Mouse (Mus musculus) heart, embryonic 16.5 days (tissue): Measurements from ENCODE around the gene Llgl2. TPM values are rescaled to one million over a fixed set of nuclear protein-coding genes. Genes with fewer than 3 reads are reported as not detected.

Experiments
- ATAC-seq: fragments of 200-750 bp; cut with Nextera tagmentation; replicated peaks from 2 replicates; pipeline ENCODE4 v1.8.0; 2017; ENCODE audit warnings: moderate number of reproducible peaks; ENCODE audit not compliant: insufficient read depth, low FRiP score; ENCODE audit errors: extremely low read depth
- H3K27ac ChIP-seq: fragments of 300-500 bp; sonication (generic); 2 replicates; pipeline ENCODE4 v1.5.1; 2014; ENCODE audit warnings: mild to moderate bottlenecking, low read length, control low read depth, moderate library complexity
- H3K27me3 ChIP-seq: fragments of 300-500 bp; sonication (generic); 2 replicates; pipeline ENCODE4 v1.6.1; 2014; ENCODE audit warnings: low read length, mixed read lengths; ENCODE audit not compliant: control insufficient read depth, insufficient read depth
- H3K36me3 ChIP-seq: fragments of 300-500 bp; sonication (generic); 2 replicates; pipeline ENCODE4 v1.6.1; 2014; ENCODE audit not compliant: control insufficient read depth, insufficient read depth
- H3K4me1 ChIP-seq: fragments of 300-500 bp; sonication (generic); 2 replicates; pipeline ENCODE4 v1.6.1; 2014; ENCODE audit warnings: low read length, mixed read lengths; ENCODE audit not compliant: control insufficient read depth, insufficient read depth
- H3K4me2 ChIP-seq: fragments of 300-500 bp; sonication (generic); 2 replicates; pipeline ENCODE4 v1.6.1; 2014; ENCODE audit warnings: low read depth, mild to moderate bottlenecking, control low read depth, low read length
- H3K4me3 ChIP-seq: fragments of 300-500 bp; sonication (generic); 2 replicates; pipeline ENCODE4 v1.5.1; 2014; ENCODE audit warnings: mild to moderate bottlenecking, control low read depth, low read length
- H3K9ac ChIP-seq: fragments of 300-500 bp; sonication (generic); 2 replicates; pipeline ENCODE4 v1.6.1; 2014; ENCODE audit warnings: low read length, control low read depth
- H3K9me3 ChIP-seq: fragments of 300-500 bp; sonication (generic); replicated peaks from 2 replicates; pipeline ENCODE4 v1.6.1; 2016; ENCODE audit warnings: low read length; ENCODE audit not compliant: control insufficient read depth
- WGBS: fragments of 180-500 bp; shearing (Covaris S2); extraction: QIAGEN DNeasy Blood & Tissue Kit; methylation state at CpG from one replicate; pipeline ENCODE4 v1.1.7; 2014; 5-methylcytosine and 5-hydroxymethylcytosine counted together
- polyA plus RNA-seq: library from polyadenylated mRNA; unstranded; fragments of >200 nt; fragmentation: Nextera tagmentation; extraction: Ambion mirVana; gene quantifications from 2 replicates; pipeline ENCODE4 v1.2.1, GENCODE M21; 2015

Llgl2 gene
- polyA plus RNA-seq, 1 experiment from 2014 or later: 17.7 TPM

DNA sequence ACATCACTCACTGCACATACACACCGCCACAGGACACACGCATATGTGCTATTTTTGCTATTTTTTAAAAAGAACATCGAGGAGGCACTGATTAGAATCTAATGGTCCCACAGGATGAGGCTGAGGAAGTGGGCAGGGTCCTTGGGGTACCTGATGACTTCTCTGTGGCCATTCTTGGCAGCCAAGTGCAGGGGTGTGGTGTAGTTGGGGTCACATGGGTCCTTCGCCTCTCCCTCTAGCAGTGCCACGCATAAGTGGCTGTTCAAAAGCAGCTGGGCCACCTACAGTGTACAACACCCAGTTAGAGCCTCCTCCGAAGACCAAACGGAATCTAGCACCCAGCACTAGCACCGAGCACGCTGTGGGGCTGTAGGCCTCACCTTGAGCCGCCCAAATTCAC is 17.7 kb upstream of the Llgl2 start:
- Histone ChIP-seq H3K4me2 (no peak overlapping the region), H3K27ac (no peak overlapping the region), H3K36me3 (peaks cover 58% of the 10 kb centered on the region), H3K4me3 (no peak overlapping the region), H3K9me3 (no peaks in the 10 kb centered on the region), H3K4me1 (peaks cover 44% of the 10 kb centered on the region), H3K27me3 (no peaks in the 10 kb centered on the region), H3K9ac (no peak overlapping the region)
- ATAC-seq: no peak
- WGBS: 84% methylated on average over 10 of the region's 10 CpGs

DNA sequence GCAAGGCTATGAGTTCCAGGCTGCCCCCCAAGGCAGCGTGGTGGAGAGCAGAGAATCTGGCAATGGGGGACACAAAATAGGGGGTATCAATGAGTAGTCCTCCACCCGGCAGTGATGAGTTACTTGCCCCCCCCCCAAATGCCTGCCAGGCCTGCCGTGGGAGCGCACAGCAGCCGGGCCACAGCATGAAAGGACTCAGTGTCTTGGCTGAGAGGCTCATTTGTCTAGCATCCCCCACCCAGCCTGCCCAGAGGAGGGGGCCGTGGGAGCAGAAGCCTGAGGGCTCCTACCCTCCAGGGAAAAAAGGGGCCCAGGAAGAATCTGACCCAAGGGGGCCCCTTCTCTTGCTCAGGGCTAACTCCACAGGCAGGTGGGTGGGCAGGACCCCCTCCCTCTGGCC is 16.5 kb upstream of the Llgl2 start:
- H3K36me3 ChIP-seq: peaks cover 48% of the 10 kb centered on the region
- H3K27ac ChIP-seq: no peak overlapping the region
- H3K4me2 ChIP-seq: no peak overlapping the region
- H3K4me3 ChIP-seq: no peak overlapping the region
- no peaks in the 10 kb centered on the region for H3K9me3 ChIP-seq
- no peak overlapping the region for H3K9ac ChIP-seq
- WGBS: 85% methylated on average over 6 of the region's 6 CpGs
- ATAC-seq: no peak
- H3K27me3 ChIP-seq: no peaks in the 10 kb centered on the region
- H3K4me1 ChIP-seq: peaks cover 54% of the 10 kb centered on the region

- WGBS: 70% methylated on average over 11 of the region's 11 CpGs
- Histone ChIP-seq H3K4me3 (no peak overlapping the region), H3K9ac (peak overlapping the region; percentile 92), H3K4me1 (peaks cover 56% of the 10 kb centered on the region), H3K27me3 (no peaks in the 10 kb centered on the region), H3K36me3 (peaks cover 42% of the 10 kb centered on the region), H3K4me2 (peak overlapping the region; percentile 97; the same call in 1 of the 2 replicates), H3K9me3 (no peaks in the 10 kb centered on the region), H3K27ac (peak overlapping the region; percentile 94)
- ATAC-seq: no peak
These were observed 15.9 kb upstream of the Llgl2 start for GRCm38 (mm10) chr11:115807971-115808370.

DNA sequence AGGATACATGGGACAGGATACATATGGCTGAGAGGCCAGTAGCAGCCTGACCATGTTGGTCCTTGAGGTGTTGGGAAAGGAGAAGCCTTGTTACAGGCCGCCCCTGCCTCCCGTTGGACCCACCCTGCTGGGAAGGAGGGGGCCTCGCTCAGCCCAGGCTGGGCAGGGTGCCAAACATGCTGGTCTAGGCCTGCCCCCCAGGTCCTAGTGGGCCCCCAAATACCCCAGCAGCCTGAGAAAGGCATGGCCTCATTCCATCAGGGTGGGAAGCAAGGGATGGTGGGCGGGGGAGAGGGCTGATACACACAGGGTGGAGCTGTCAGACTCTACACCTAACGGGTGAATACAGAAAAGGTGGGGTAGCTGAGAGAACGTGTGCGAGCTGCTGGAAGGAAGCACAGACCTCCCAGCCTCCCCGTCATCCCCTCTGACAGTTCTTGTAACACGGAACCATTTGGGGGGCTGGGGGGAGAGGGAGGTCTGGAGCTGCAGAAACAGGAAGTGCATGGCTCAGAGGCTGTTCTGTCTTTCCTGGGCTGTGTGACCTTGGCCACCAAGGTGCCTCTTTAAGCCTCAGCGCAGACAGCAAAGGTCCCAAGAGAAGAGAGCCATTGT is 15.0 kb upstream of the Llgl2 start:
- H3K4me1 ChIP-seq: peaks cover 52% of the 10 kb centered on the region
- H3K9ac ChIP-seq: peak overlapping the region; percentile 92
- H3K36me3 ChIP-seq: peaks cover 33% of the 10 kb centered on the region
- peak overlapping the region; percentile 94 for H3K27ac ChIP-seq
- no peaks in the 10 kb centered on the region for H3K27me3 ChIP-seq
- peak overlapping the region; percentile 89 for H3K4me3 ChIP-seq
- H3K9me3 ChIP-seq: no peaks in the 10 kb centered on the region
- 10% methylated on average over 10 of the region's 10 CpGs for WGBS
- H3K4me2 ChIP-seq: peak overlapping the region; percentile 97
- ATAC-seq: peak; percentile 25

- peak overlapping the region; percentile 97 for H3K4me2 ChIP-seq
- no peaks in the 10 kb centered on the region for H3K27me3 ChIP-seq
- peak; percentile 18; the same call in 1 of the 2 replicates for ATAC-seq
- 44% methylated on average over 8 of the region's 8 CpGs for WGBS
- peak overlapping the region; percentile 94 for H3K27ac ChIP-seq
- H3K4me1 ChIP-seq: peaks cover 55% of the 10 kb centered on the region
- H3K9ac ChIP-seq: peak overlapping the region; percentile 92
- H3K9me3 ChIP-seq: no peaks in the 10 kb centered on the region
- H3K36me3 ChIP-seq: peaks cover 30% of the 10 kb centered on the region
- peak overlapping the region; percentile 89 for H3K4me3 ChIP-seq
These were observed 14.5 kb upstream of the Llgl2 start for GRCm38 (mm10) chr11:115809311-115809781.

- H3K27ac ChIP-seq: peak overlapping the region; percentile 94
- peaks cover 19% of the 10 kb centered on the region for H3K36me3 ChIP-seq
- no peaks in the 10 kb centered on the region for H3K27me3 ChIP-seq
- H3K9me3 ChIP-seq: no peaks in the 10 kb centered on the region
- H3K9ac ChIP-seq: peak overlapping the region; percentile 92
- H3K4me2 ChIP-seq: peak overlapping the region; percentile 97
- WGBS: 16% methylated on average over 14 of the region's 14 CpGs
- ATAC-seq: no peak
- H3K4me3 ChIP-seq: peak overlapping the region; percentile 89
- peaks cover 59% of the 10 kb centered on the region for H3K4me1 ChIP-seq
These were observed 13.5 kb upstream of the Llgl2 start for GRCm38 (mm10) chr11:115810377-115810776.

GRCm38 (mm10) chr11:115811381-115812093 is 12.3 kb upstream of the Llgl2 start:
- peaks cover 62% of the 10 kb centered on the region for H3K4me1 ChIP-seq
- H3K27ac ChIP-seq: peak overlapping the region; percentile 94
- H3K4me2 ChIP-seq: peak overlapping the region; percentile 97
- no peaks in the 10 kb centered on the region for H3K27me3 ChIP-seq
- H3K4me3 ChIP-seq: peak overlapping the region; percentile 89
- no peak for ATAC-seq
- peak overlapping the region; percentile 92 for H3K9ac ChIP-seq
- WGBS: 57% methylated on average over 20 of the region's 20 CpGs
- H3K36me3 ChIP-seq: peaks cover 10% of the 10 kb centered on the region
- H3K9me3 ChIP-seq: no peaks in the 10 kb centered on the region

DNA sequence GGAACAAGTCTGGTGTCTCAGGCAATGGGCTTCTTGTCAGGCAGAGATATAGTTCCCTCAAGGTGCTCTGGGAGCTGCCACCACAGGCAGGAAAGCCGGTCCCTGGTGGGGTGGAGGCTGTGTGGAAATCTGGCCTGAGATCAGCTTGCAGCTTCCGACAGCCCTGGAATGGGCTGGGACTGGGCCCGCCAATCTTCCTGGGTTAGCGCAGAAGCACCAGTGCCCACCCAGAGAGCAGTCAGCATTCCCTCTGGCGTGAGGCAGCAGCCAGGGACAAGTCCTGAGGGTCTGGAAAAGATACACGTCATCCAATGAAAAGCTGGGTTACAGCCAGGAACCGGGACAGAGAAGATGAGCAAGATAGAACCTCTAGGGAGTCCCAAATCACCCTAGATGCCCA is 11.8 kb upstream of the Llgl2 start:
- Histone ChIP-seq H3K27me3 (no peaks in the 10 kb centered on the region), H3K4me2 (peak overlapping the region; percentile 97), H3K27ac (peak overlapping the region; percentile 94), H3K36me3 (peaks cover 8% of the 10 kb centered on the region), H3K9me3 (no peaks in the 10 kb centered on the region), H3K9ac (peak overlapping the region; percentile 92), H3K4me1 (peaks cover 60% of the 10 kb centered on the region), H3K4me3 (peak overlapping the region; percentile 89)
- no peak for ATAC-seq
- 9% methylated on average over 7 of the region's 7 CpGs for WGBS
